Mouse (Mus musculus) CH12.LX (cell line): Measurements from ENCODE around the gene Zfp541. TPM values are rescaled to one million over a fixed set of nuclear protein-coding genes. Genes with fewer than 3 reads are reported as not detected.

Experiments
- DNase-seq: peaks from one replicate; pipeline ENCODE4 v3.0.0-alpha.2; 2013; ENCODE audit errors: extremely low read depth
- H3K27ac ChIP-seq: 2 replicates; pipeline ENCODE4 v1.5.1; 2012; ENCODE audit warnings: low read depth, mild to moderate bottlenecking, control low read depth, moderate library complexity; ENCODE audit not compliant: insufficient read depth
- H3K27me3 ChIP-seq: replicated peaks from 2 replicates; pipeline ENCODE3; 2012; ENCODE audit warnings: inconsistent platforms
- H3K36me3 ChIP-seq, 2 experiments: replicated peaks in 1 of 2; 2 replicates each; pipeline versions ENCODE3 to v1.6.1; 2012; ENCODE audit warnings: inconsistent platforms in 1 of 2, low read length in 1 of 2, mild to moderate bottlenecking in 1 of 2, mixed read lengths in 1 of 2, moderate library complexity in 1 of 2; ENCODE audit not compliant: control insufficient read depth in 1 of 2, insufficient read depth in 1 of 2
- H3K4me1 ChIP-seq, 2 experiments: 2 replicates each; pipeline ENCODE4 v1.6.1; 2012; ENCODE audit warnings: inconsistent platforms in 1 of 2, moderate library complexity in 1 of 2; ENCODE audit not compliant: insufficient read depth in 2 of 2, control insufficient read depth in 1 of 2
- H3K4me2 ChIP-seq: 2 replicates; pipeline ENCODE4 v1.6.1; 2012; ENCODE audit warnings: low read depth, mild to moderate bottlenecking, control low read depth; ENCODE audit not compliant: poor library complexity, insufficient read depth, severe bottlenecking
- H3K4me3 ChIP-seq, 3 experiments: fragments of 150-350 bp in 1 of 3; sonication (generic) in 1 of 3; replicated peaks in 1 of 3; 2 replicates each; pipeline versions ENCODE3 to v1.5.1; 2011 to 2012; ENCODE audit warnings: low read depth in 2 of 3, low read length in 2 of 3, mild to moderate bottlenecking in 2 of 3, moderate library complexity in 2 of 3, control low read depth in 1 of 3, improper control_type of control experiment in 1 of 3, inconsistent platforms in 1 of 3, mixed read lengths in 1 of 3; ENCODE audit not compliant: poor library complexity in 1 of 3
- H3K79me2 ChIP-seq: replicated peaks from 2 replicates; pipeline ENCODE4 v1.6.1; 2012; ENCODE audit warnings: mild to moderate bottlenecking, moderate library complexity; ENCODE audit not compliant: control insufficient read depth, poor library complexity, insufficient read depth, severe bottlenecking; ENCODE audit errors: extremely low read depth
- H3K9ac ChIP-seq: 2 replicates; pipeline ENCODE4 v1.6.1; 2012; ENCODE audit warnings: low read depth, mild to moderate bottlenecking, control low read depth, moderate library complexity; ENCODE audit not compliant: insufficient read depth
- H3K9me3 ChIP-seq: replicated peaks from 2 replicates; pipeline ENCODE3; 2012; ENCODE audit warnings: low read length, inconsistent platforms, mixed read lengths
- BHLHE40 ChIP-seq: IDR thresholded peaks from 2 replicates; pipeline ENCODE4 v1.6.1; 2011; ENCODE audit warnings: mild to moderate bottlenecking, low read depth, low read length, improper control_type of control experiment
- CHD1 ChIP-seq: IDR thresholded peaks from 2 replicates; pipeline ENCODE4 v1.6.1; 2012; ENCODE audit warnings: low read depth, low read length, improper control_type of control experiment, inconsistent platforms
- CHD2 ChIP-seq: IDR thresholded peaks from 2 replicates; pipeline ENCODE4 v1.6.1; 2011; ENCODE audit warnings: low read length, improper control_type of control experiment
- ELF1 ChIP-seq: IDR thresholded peaks from 2 replicates; pipeline ENCODE4 v1.6.1; 2014; ENCODE audit warnings: low read depth, mild to moderate bottlenecking, inconsistent platforms, low read length, improper control_type of control experiment
- ETS1 ChIP-seq: conservative IDR thresholded peaks from 2 replicates; pipeline ENCODE4 v1.6.1; 2012; ENCODE audit warnings: low read depth, mild to moderate bottlenecking, inconsistent platforms, low read length, improper control_type of control experiment, moderate library complexity
- JUN ChIP-seq: IDR thresholded peaks from 2 replicates; pipeline ENCODE4 v1.6.1; 2011; ENCODE audit warnings: low read depth, mild to moderate bottlenecking, low read length, improper control_type of control experiment, moderate library complexity; ENCODE audit not compliant: insufficient read depth
- MXI1 ChIP-seq: IDR thresholded peaks from 2 replicates; pipeline ENCODE4 v1.6.1; 2011; ENCODE audit warnings: mild to moderate bottlenecking, low read depth, low read length, improper control_type of control experiment
- MYC ChIP-seq: IDR thresholded peaks from 2 replicates; pipeline ENCODE4 v1.6.1; 2011; ENCODE audit warnings: low read depth, mild to moderate bottlenecking, improper control_type of control experiment, low read length
- PAX5 ChIP-seq: IDR thresholded peaks from 2 replicates; pipeline ENCODE4 v1.6.1; 2012; ENCODE audit warnings: low read length, inconsistent platforms, mixed read lengths
- UBTF ChIP-seq: IDR thresholded peaks from 2 replicates; pipeline ENCODE4 v1.6.1; 2012; ENCODE audit warnings: low read depth, mild to moderate bottlenecking, inconsistent platforms, low read length, improper control_type of control experiment, moderate library complexity
- ZKSCAN1 ChIP-seq: IDR thresholded peaks from 2 replicates; pipeline ENCODE4 v1.6.1; 2012; ENCODE audit warnings: low read depth, inconsistent platforms, low read length, improper control_type of control experiment, borderline replicate concordance
- dilution Hi-C: fragments of 300-500 bp; cut with MboI; formaldehyde crosslinking; loops from 2 replicates; pipeline ENCODE4 v1.14.3; 2020; ENCODE audit warnings: low sequenced_read_pairs; ENCODE audit not compliant: extremely low pct_unique_long_range_greater_than_20kb, extremely low pct_ligation_motif_present
- in situ Hi-C: fragments of 300-500 bp; cut with MboI; formaldehyde crosslinking; loops from 3 replicates; pipeline ENCODE4 v1.14.3; 2019; ENCODE audit warnings: low sequenced_read_pairs, low pct_ligation_motif_present, low pct_unique_long_range_greater_than_20kb, mixed read lengths
- polyA plus RNA-seq: library from polyadenylated mRNA; unstranded; fragments of >175 nt; gene quantifications from 2 replicates; pipeline ENCODE4 v1.2.1, GENCODE M21; 2012; ENCODE audit warnings: low read depth; ENCODE audit not compliant: insufficient read length
- total RNA-seq, 2 experiments: library from RNA; depleted of rRNA; stranded (reverse); fragments of 300-350 nt in 1 of 2; fragments of >200 nt in 1 of 2; gene quantifications; 2 replicates each; pipeline ENCODE4 v1.2.3; 2012 to 2014

Gene Zfp541
- total and polyA plus RNA-seq, 3 experiments, result 0.08 to 0.12 TPM; not detected in 1

DNA sequence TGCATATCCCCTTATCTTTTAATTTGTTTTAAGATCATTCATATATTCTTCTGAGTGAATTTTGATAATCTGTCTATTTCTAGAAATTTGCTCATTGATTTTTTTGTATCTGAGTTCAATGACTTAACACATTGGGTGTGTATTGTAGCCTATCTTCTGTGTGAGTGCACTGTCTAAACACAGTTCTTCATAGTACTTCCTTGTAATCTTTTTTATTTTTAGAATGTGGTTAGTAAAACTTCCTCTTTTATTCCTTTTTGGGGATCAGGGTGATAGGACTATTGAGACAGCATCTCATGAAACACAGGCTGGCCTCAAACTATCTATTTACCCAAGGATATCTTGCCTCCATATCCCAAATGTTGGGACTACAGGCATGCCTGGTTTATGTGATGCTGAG, 9.2 kb downstream of the Zfp541 start:
- in situ Hi-C loops (loop anchor here (25.0 kb wide), 1 partner anchor 191 kb away; the partner anchor contains the start of genes C5ar1 and Inafm1), dilution Hi-C loops (no loop called here)
- H3K4me1 ChIP-seq, result peaks cover 0 to 4% of the 10 kb centered on the region in 2 experiments; a peak in 2 of 4 replicates
- no peak overlapping the region for H3K9ac ChIP-seq
- no peak overlapping the region for H3K27ac ChIP-seq
- no peak overlapping the region for H3K4me3 ChIP-seq
- H3K79me2 ChIP-seq, result no peaks in the 10 kb centered on the region
- no peaks in the 10 kb centered on the region for H3K9me3 ChIP-seq
- TF ChIP-seq ELF1, result no peak
- H3K36me3 ChIP-seq, result no peaks in the 10 kb centered on the region
- no peak for DNase-seq
- H3K4me2 ChIP-seq, result no peak overlapping the region
- H3K27me3 ChIP-seq, result no peaks in the 10 kb centered on the region

DNA sequence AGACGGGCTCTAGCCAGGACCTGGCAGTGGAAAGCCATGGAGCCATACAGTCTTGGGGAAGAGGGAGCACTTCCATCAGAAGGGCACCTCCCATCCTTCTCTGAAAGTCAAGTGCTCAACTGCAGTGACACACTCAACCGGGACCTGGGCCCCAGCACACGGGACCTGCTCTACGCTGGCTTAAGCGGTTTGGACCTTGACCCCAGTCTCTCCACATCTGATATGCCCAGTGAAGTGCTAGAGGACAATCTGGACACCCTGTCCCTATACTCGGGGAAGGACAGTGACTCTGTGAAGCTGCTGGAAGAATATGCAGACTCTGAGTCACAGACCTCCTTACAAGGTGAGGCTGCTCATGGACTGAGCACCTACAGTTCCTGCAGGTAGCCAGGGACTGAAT, 10.3 kb downstream of the Zfp541 start:
- TF ChIP-seq ETS1 (no peak), ZKSCAN1 (no peak), UBTF (no peak), CHD2 (no peak), JUN (no peak)
- in situ Hi-C loops (loop anchor here (25.0 kb wide), 1 partner anchor 190 kb away; the partner anchor contains the start of genes C5ar1 and Inafm1), dilution Hi-C loops (no loop called here)
- Histone ChIP-seq H3K4me2 (no peak overlapping the region), H3K9me3 (no peaks in the 10 kb centered on the region), H3K27me3 (no peaks in the 10 kb centered on the region), H3K79me2 (no peaks in the 10 kb centered on the region), H3K4me3 (no peak overlapping the region), H3K27ac (no peak overlapping the region), H3K36me3 (no peaks in the 10 kb centered on the region), H3K9ac (no peak overlapping the region), H3K4me1 (peaks cover 0 to 9% of the 10 kb centered on the region in 2 experiments; a peak in 2 of 4 replicates)
- no peak for DNase-seq

DNA sequence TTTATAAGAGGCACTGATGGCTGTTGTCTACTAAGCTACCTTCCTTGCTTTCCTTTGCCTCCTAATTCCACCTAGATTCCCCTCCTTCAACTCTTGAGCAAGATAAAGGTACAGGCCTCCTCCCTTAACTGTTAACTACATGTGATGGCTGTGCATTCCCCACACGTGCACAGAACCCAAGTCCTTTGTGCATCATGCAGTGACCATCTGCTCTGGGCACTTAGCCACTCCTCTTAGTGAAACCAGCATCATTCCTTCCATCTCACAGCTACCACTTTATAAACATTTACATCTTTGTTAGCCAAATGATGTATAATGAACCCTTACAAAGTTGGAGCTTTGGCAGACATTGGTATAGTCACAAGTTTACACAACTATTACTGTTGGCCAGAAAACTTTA, 18.3 kb downstream of the Zfp541 start:
- Histone ChIP-seq H3K4me2 (no peak overlapping the region), H3K36me3 (no peaks in the 10 kb centered on the region), H3K27me3 (peaks cover 3% of the 10 kb centered on the region), H3K9ac (no peak overlapping the region), H3K79me2 (no peaks in the 10 kb centered on the region), H3K4me3 (no peak overlapping the region), H3K9me3 (no peaks in the 10 kb centered on the region), H3K4me1 (peaks cover 5 to 23% of the 10 kb centered on the region in 2 experiments; a peak in 2 of 4 replicates), H3K27ac (no peak overlapping the region)
- TF ChIP-seq PAX5 (no peak), BHLHE40 (no peak), MYC (no peak), CHD1 (no peak), MXI1 (no peak)
- DNase-seq, result no peak
- in situ Hi-C loops, result no loop called here
- dilution Hi-C loops, result no loop called here
